Comparison of ENCODE assay signal across 14 mouse cellular contexts in the genomic region with DNA sequence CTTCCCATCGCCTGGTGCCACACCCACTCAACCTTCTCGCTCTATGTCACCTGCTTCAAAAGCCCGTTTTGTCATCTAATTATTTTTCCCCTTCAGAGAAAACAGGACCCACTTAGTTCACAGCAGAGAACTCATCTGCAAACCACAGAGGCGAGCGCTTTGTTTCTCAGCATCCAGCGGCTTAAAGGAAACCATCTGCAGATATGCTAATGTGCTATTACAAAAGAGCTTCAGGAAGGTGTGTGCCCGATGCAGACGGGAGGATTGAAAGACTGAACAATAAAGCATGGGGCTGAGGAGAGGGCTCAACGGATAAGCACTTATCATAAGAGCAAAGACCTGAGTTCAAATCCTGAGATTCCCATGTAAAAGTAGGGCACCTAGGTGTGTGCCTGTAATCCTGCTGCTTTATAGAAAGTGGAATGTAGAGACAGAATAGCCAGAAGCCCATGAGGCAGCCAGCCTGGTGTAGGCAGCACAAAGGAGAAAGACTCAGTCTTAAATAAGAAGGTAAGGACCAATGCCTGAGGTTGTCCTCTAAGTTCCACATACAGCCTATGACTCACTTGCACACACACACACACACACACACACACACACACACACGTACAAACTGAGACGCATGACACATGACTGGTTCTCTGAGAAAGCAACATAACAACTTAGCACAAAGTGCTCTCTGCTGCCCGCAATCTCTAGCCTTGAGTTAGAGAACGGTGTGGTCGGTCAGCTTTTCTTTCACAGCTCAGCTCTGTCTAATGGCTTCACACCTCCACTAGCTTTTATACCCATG.
DNase-seq lines count a peak whose midpoint lies in the region; ATAC-seq lines count a peak whose summit lies in the region.
"Had no signal": no experiment of that assay in that cellular context is flagged by ENCODE, and none has a peak within 500 bp of the region (broad histone marks: within the 10 kb centered on the region; RNA-seq: fewer than 3 reads in every experiment).

No protein-coding gene starts in this region.

- intact Hi-C loops in left cerebral cortex, postnatal 25 days (cut with DNase I) = no loop called here

- ATAC-seq in megakaryocyte, adult 5-6 weeks (ENCODE audit: poor library complexity, severe bottlenecking) = peak; percentile 64
- ATAC-seq: hindbrain, embryonic 16.5 days; liver, embryonic 12.5 days had no signal

- peak; percentile 13 to 23 for DNase-seq in left cerebral cortex, postnatal 25 days (ENCODE audit: low spot score in 2 of 2)
- no peak for DNase-seq in left cerebral cortex, adult 11 months (ENCODE audit: low spot score)
- peak; percentile 65 for DNase-seq in NIH3T3 (ENCODE audit: low read depth)
- DNase-seq in thymus, postnatal 4 days = peak; percentile 41
- DNase-seq in embryo, embryonic 9.5 days (ENCODE audit: extremely low spot score) = no peak
- no peak for DNase-seq in kidney, adult 9 months
- DNase-seq: cerebellum, adult 2 months; gastrocnemius, postnatal 25 days; kidney, postnatal 10 days; lung, postnatal 4 days; spleen, adult 18-20 months had no signal

Comparison
In these comparisons a context has a peak if more than half of its experiments do, and no peak if none do; other contexts are left out.
1. DNase-seq: peak in left cerebral cortex, postnatal 25 days (2 of 2), NIH3T3 (single experiment) and thymus, postnatal 4 days (single experiment); none in left cerebral cortex, adult 11 months (single experiment), embryo, embryonic 9.5 days (single experiment) and kidney, adult 9 months (single experiment).